Mouse (Mus musculus) lung, adult 10 weeks (tissue): Measurements from ENCODE around the gene Zw10. TPM values are rescaled to one million over a fixed set of nuclear protein-coding genes. Genes with fewer than 3 reads are reported as not detected.

Source experiments
- polyA plus RNA-seq: library from polyadenylated mRNA; stranded (reverse); fragments of 350-450 nt; fragmentation: Illumina TruSeq; extraction: RNeasy Lipid Tissue Mini Kit (QIAGEN cat#74804); gene quantifications from one replicate; pipeline ENCODE4 v1.2.3, GENCODE M21; 2014; ENCODE audit warnings: low read depth, low replicate concordance; ENCODE audit not compliant: insufficient read depth

Gene Zw10
- 16.4 TPM for polyA plus RNA-seq

GRCm38 (mm10) chr9:49055333-49056205 is at the start of gene Zw10:
Gene Zw10 (plus strand): TSS chr9:49055613.

GRCm38 (mm10) chr9:49081107-49081506 is 25.7 kb downstream of the Zw10 start, which contains the start of gene Tmprss5:
Gene Tmprss5 (plus strand): TSS chr9:49081260.

Other genes with a start within 250 kb of the Zw10 start
- 9.2 TPM for gene Zbtb16, start 219.4 kb upstream of the Zw10 start, polyA plus RNA-seq
- gene Htr3a, start 144.5 kb upstream of the Zw10 start, polyA plus RNA-seq: 0.11 TPM
- not detected for gene Htr3b, start 90.6 kb upstream of the Zw10 start, polyA plus RNA-seq
- 5.0 TPM for gene Usp28, start 70.2 kb upstream of the Zw10 start, polyA plus RNA-seq
- gene Tmprss5, start 25.6 kb downstream of the Zw10 start, polyA plus RNA-seq: 0.51 TPM
- gene Gm4894, start 194.9 kb downstream of the Zw10 start, polyA plus RNA-seq: not detected